Mouse (Mus musculus) intestine, embryonic 14.5 days (tissue): ENCODE data around the gene Clasp2. TPM values are rescaled to one million over a fixed set of nuclear protein-coding genes. Genes with fewer than 3 reads are reported as not detected.

Experiments
- ATAC-seq: fragments of 200-750 bp; cut with Nextera tagmentation; replicated peaks from 2 replicates; pipeline ENCODE4 v1.8.0; 2017; ENCODE audit warnings: low read depth, moderate number of reproducible peaks, moderate TSS enrichment, moderate library complexity; ENCODE audit not compliant: low FRiP score, low TSS enrichment
- DNase-seq: peaks from one replicate; pipeline ENCODE4 v3.0.0-alpha.2; 2018; ENCODE audit warnings: low spot score
- H3K27ac ChIP-seq: fragments of 300-500 bp; sonication (generic); 2 replicates; pipeline ENCODE4 v1.5.1; 2014; ENCODE audit warnings: low read depth, mild to moderate bottlenecking, control low read depth
- H3K27me3 ChIP-seq: fragments of 300-500 bp; sonication (generic); replicated peaks from 2 replicates; pipeline ENCODE4 v1.6.1; 2014; ENCODE audit warnings: low read length, control low read depth; ENCODE audit not compliant: control insufficient read depth, insufficient read depth
- H3K36me3 ChIP-seq: fragments of 300-500 bp; sonication (generic); 2 replicates; pipeline ENCODE4 v1.6.1; 2014; ENCODE audit warnings: low read length, control low read depth; ENCODE audit not compliant: control insufficient read depth, insufficient read depth
- H3K4me1 ChIP-seq: fragments of 300-500 bp; sonication (generic); replicated peaks from 2 replicates; pipeline ENCODE4 v1.6.1; 2014; ENCODE audit warnings: low read length, control low read depth, mixed read lengths; ENCODE audit not compliant: control insufficient read depth, insufficient read depth
- H3K4me2 ChIP-seq: fragments of 300-500 bp; sonication (generic); 2 replicates; pipeline ENCODE4 v1.6.1; 2014; ENCODE audit warnings: low read length
- H3K4me3 ChIP-seq: fragments of 300-500 bp; sonication (generic); 2 replicates; pipeline ENCODE4 v1.5.1; 2014; ENCODE audit warnings: low read depth, low read length, control low read depth, mixed read lengths
- H3K9ac ChIP-seq: fragments of 300-500 bp; sonication (generic); 2 replicates; pipeline ENCODE4 v1.6.1; 2014; ENCODE audit warnings: mild to moderate bottlenecking, low read length
- H3K9me3 ChIP-seq: fragments of 300-500 bp; sonication (generic); 2 replicates; pipeline ENCODE4 v1.6.1; 2016; ENCODE audit warnings: low read length, control low read depth; ENCODE audit not compliant: control insufficient read depth
- WGBS: fragments of 180-500 bp; shearing (Covaris S2); extraction: QIAGEN DNeasy Blood & Tissue Kit; methylation state at CpG from one replicate; pipeline ENCODE4 v1.1.7; 2014; 5-methylcytosine and 5-hydroxymethylcytosine counted together
- polyA plus RNA-seq: library from polyadenylated mRNA; unstranded; fragments of >200 nt; fragmentation: Nextera tagmentation; extraction: Ambion mirVana; gene quantifications from 2 replicates; pipeline ENCODE4 v1.2.1, GENCODE M21; 2014

Gene Clasp2
- polyA plus RNA-seq, 1 experiment from 2014 or later: 30.3 TPM

DNA sequence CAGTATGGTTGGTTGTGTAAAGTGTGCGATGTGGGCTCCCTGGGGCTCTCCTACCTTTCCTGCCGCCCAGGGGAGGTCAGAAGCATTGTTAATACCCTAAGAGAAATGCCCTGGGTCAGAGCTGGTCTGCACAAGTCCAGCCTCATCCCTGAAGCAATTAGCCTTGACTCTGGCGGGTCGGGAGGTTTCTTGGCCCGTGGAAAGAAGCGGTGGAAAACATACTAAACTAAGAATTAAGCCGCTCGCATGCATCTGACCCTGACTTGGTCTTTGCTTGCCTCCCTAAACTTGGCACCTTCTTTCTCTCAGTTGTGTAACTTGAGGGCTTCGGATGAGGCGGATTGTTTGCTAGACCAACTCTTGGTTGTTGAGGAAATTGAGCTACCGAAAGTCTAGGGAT, 191.2 kb downstream of the Clasp2 start:
- peak overlapping the region; percentile 97 for H3K9ac ChIP-seq
- H3K4me2 ChIP-seq: peak overlapping the region; percentile 81
- no peaks in the 10 kb centered on the region for H3K9me3 ChIP-seq
- H3K4me1 ChIP-seq: peaks cover 9% of the 10 kb centered on the region; the same call in 1 of the 2 replicates
- H3K27ac ChIP-seq: peak overlapping the region; percentile 88; the same call in 1 of the 2 replicates
- WGBS: 23% methylated on average over 11 of the region's 11 CpGs
- DNase-seq (peak; percentile 64), ATAC-seq (no peak)
- peak overlapping the region; percentile 96 for H3K4me3 ChIP-seq
- H3K36me3 ChIP-seq: no peaks in the 10 kb centered on the region
- no peaks in the 10 kb centered on the region for H3K27me3 ChIP-seq

DNA sequence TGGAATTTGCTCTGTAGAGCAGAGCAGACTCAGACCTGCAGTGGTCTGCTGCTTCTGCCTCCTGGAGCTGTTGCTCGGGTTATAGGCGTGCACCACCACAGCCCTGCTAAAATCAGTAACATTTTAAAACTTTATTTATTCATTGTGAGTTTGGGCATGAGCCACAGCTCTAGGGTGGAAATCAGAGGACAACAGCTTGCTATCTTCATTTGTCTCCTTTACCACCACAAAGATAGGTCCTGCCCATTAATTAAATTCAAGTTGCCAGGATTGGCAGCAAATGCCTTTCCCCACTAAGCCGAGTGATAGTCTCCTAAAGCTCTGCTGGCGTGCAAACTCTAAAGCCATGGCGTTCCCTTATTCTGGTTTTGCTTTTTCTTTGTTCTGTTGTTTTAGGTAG, 194.4 kb downstream of the Clasp2 start:
- peaks cover 9% of the 10 kb centered on the region; the same call in 1 of the 2 replicates for H3K4me1 ChIP-seq
- no peak for DNase-seq
- WGBS: 81% methylated on average over 5 of the region's 5 CpGs
- no peak overlapping the region for H3K9ac ChIP-seq
- H3K4me3 ChIP-seq: no peak overlapping the region
- H3K27ac ChIP-seq: no peak overlapping the region
- no peaks in the 10 kb centered on the region for H3K9me3 ChIP-seq
- H3K27me3 ChIP-seq: no peaks in the 10 kb centered on the region
- no peaks in the 10 kb centered on the region for H3K36me3 ChIP-seq
- no peak overlapping the region for H3K4me2 ChIP-seq
- no peak for ATAC-seq

DNA sequence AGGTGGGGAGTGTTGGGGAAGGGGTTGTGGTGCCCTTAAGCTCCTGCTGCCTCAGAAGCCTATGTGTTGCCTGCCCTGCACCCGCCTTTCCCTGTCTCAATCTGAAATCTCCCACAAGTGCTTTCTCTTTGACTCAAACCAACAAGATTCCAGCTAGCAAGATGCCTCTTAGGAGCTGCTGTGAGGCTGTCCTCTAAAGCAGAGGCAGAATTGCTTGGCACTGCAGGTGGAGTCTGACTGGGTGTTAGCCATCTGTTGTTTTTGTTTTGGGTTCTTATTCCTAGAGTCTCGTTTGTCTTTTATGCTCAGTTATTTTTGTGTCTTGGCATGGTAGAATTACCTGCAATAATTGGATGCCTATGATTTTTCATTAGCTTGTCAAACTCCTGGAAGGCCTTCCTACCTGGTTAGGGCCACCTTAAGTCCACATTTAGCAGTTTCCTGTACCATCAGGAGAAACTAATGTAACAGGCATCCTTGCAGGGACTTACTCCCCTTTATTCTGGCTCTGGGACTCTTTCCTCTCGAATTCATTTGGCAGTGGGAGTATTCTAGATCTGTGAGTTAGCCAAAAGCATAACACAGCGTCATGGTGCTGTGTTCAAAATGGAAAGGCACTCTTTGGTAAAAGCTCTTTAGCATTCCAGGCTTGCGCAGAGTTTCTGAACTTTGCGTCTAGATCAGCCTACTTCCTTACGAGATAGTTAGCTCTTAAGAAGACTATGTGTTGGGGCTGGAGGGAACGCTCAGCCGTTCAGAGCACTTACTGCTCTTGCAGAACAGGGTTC, 198.0 kb downstream of the Clasp2 start:
- Histone ChIP-seq H3K4me1 (0 out of 2 replicates have a peak, but pooled peaks cover 4% of the 10 kb centered on the region), H3K9me3 (no peaks in the 10 kb centered on the region), H3K9ac (no peak overlapping the region), H3K36me3 (no peaks in the 10 kb centered on the region), H3K4me3 (no peak overlapping the region), H3K27ac (no peak overlapping the region), H3K4me2 (no peak overlapping the region), H3K27me3 (no peaks in the 10 kb centered on the region)
- no peak for DNase-seq
- WGBS: 89% methylated on average over 9 of the region's 9 CpGs
- ATAC-seq: no peak

DNA sequence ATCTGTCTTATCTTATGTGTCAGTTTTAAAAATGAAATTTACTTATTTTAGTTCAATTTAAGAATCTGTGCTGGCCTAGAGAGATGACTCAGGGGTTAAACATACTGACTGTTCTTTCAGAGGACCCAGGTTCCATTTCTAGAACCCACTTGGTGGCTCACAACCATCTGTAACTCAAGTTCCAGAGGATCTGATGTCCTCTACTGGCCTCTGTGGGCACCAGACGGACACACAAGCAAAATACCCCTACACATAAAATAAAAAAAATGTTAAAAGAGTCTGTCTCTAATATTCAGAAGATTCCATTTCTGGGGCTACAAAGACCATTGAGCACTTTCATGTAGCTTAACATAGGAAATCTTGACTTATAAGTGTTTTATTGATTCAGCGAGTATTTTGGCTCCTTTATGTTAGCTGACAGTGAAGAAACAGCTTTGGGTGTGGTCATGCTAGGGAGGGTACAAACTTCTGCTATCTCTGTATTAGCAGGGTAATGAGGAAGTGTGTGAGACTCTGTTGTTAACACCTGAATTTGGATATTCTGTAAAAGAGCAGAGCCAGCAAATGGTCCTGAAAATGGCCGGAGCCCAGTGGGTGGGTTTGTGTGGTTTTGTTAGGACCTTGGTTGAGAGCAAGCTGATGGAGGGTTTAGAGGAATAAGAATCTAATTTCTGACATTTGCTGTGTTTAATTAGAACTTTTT, 200.0 kb downstream of the Clasp2 start:
- DNase-seq (no peak), ATAC-seq (no peak)
- H3K36me3 ChIP-seq: peaks cover 15% of the 10 kb centered on the region
- no peak overlapping the region for H3K4me3 ChIP-seq
- H3K9me3 ChIP-seq: no peaks in the 10 kb centered on the region
- H3K4me2 ChIP-seq: no peak overlapping the region
- no peaks in the 10 kb centered on the region for H3K27me3 ChIP-seq
- no peaks in the 10 kb centered on the region for H3K4me1 ChIP-seq
- no peak overlapping the region for H3K9ac ChIP-seq
- WGBS: 88% methylated on average over 3 of the region's 3 CpGs
- no peak overlapping the region for H3K27ac ChIP-seq

DNA sequence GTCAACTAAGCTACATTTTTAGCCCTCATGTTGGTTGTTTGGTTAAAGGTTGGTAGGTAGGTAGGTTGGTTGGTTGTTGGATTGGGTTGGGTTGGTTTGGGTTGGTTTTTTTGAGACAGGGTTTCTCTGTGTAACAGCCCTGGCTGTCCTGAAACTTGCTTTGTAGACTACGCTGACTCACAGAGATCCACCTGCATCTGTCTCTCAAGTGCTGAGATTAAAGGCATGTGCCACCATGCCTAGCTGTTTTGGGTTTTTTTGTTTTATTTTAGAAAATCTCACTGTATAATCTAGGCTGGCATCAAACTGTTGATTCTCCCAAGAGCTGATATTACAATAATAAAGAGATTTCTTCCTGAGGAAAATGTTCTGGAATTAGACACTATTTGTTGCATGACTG, 202.1 kb downstream of the Clasp2 start:
- H3K4me1 ChIP-seq: no peaks in the 10 kb centered on the region
- whole genome bisulfite sequencing: 100% methylated on average over 1 of the region's 1 CpGs

DNA sequence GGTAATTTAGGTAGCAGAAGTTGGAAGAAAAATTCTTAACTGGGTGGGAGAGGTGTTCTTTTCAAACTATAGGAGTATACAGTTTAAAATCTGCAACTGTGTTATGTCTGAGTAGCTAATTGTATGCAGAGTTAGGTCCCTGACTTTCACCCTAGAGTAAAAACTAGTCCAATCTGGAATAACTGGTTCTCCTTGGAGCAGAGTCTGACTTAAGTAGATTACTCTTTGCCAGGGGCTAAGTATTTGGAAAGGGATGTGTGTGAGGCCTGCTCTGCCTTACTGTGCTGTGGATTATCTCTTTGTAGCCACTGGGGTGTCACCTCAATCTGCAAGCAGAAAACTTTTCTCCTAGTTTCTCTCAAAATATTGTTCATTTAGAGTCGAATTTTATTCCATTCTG, 205.9 kb downstream of the Clasp2 start:
- no peak overlapping the region for H3K4me3 ChIP-seq
- H3K4me1 ChIP-seq: no peaks in the 10 kb centered on the region
- no peak for ATAC-seq
- H3K27ac ChIP-seq: no peak overlapping the region
- H3K4me2 ChIP-seq: no peak overlapping the region
- no peak for DNase-seq
- 92% methylated on average over 1 of the region's 1 CpGs for WGBS
- H3K9me3 ChIP-seq: no peaks in the 10 kb centered on the region
- H3K27me3 ChIP-seq: no peaks in the 10 kb centered on the region
- H3K36me3 ChIP-seq: peaks cover 43% of the 10 kb centered on the region
- no peak overlapping the region for H3K9ac ChIP-seq

More for the DNA sequence above, 202.1 kb downstream of the Clasp2 start:
- no peak overlapping the region for H3K4me3 ChIP-seq
- H3K27ac ChIP-seq: no peak overlapping the region
- no peak overlapping the region for H3K9ac ChIP-seq
- ATAC-seq (no peak), DNase-seq (no peak)
- H3K36me3 ChIP-seq: peaks cover 33% of the 10 kb centered on the region
- no peaks in the 10 kb centered on the region for H3K9me3 ChIP-seq
- H3K27me3 ChIP-seq: no peaks in the 10 kb centered on the region
- H3K4me2 ChIP-seq: no peak overlapping the region

DNA sequence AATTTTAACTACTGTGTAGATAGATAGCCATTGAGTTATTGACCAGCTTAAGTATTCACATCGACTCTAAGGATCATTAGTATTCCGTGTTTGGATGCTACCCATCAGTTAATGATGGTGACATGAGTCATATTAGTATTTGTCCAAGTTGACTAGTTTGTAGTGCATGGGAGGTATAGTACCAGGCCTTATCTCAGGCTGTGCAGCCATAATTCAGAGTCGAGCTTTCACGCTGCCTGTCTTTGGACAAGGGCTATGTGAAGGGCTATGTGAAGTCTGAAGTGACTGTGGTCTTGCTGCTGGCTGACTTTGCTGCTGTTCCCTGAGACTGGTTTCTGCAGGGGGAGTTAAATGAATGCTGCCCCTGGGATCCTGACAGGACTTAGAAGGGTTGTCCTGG, 216.5 kb downstream of the Clasp2 start:
- no peak overlapping the region for H3K27ac ChIP-seq
- no peak for ATAC-seq
- DNase-seq: no peak
- H3K4me2 ChIP-seq: no peak overlapping the region
- no peak overlapping the region for H3K9ac ChIP-seq
- no peak overlapping the region for H3K4me3 ChIP-seq
- peaks cover 65% of the 10 kb centered on the region for H3K36me3 ChIP-seq
- H3K9me3 ChIP-seq: no peaks in the 10 kb centered on the region
- H3K27me3 ChIP-seq: no peaks in the 10 kb centered on the region
- WGBS: 90% methylated on average over 4 of the region's 4 CpGs
- no peaks in the 10 kb centered on the region for H3K4me1 ChIP-seq

DNA sequence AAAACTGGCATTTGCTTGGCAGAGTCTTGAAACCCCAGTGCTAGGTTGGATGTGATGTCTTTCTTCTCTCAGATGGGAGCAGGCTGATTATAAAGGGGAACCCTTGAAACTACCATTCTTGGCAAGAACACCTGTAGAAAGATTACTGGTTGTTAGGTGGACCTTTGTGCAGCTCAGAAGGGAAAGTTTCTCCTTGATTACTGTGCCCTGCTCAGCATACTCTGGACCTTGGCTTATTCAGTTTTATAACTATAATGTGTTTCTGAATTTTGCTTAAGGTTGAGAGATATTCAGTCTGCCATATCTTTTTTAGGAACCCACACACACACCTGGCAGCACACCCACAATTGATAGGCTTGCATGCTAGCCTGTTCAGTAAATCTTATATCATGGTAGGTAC, 222.4 kb downstream of the Clasp2 start:
- DNase-seq: no peak
- no peak for ATAC-seq
- Histone ChIP-seq H3K4me3 (no peak overlapping the region), H3K36me3 (peaks cover 89% of the 10 kb centered on the region), H3K27ac (no peak overlapping the region), H3K9ac (no peak overlapping the region), H3K27me3 (no peaks in the 10 kb centered on the region), H3K9me3 (no peaks in the 10 kb centered on the region), H3K4me1 (no peaks in the 10 kb centered on the region), H3K4me2 (no peak overlapping the region)
